Mouse (Mus musculus) activated CD4-positive, CD25-positive, alpha-beta regulatory T cell, adult 4 months (primary cell): ENCODE data around the gene Gm15293. TPM values are rescaled to one million over a fixed set of nuclear protein-coding genes. Genes with fewer than 3 reads are reported as not detected.
"Not testable (repeated sequence)": the region's sequence is repeated elsewhere in the genome, so short reads cannot be mapped to it uniquely, and the experiment has no call there.

Source experiments
- ATAC-seq: one replicate; pipeline ENCODE4 v1.8.0; 2017
- polyA plus RNA-seq, 2 experiments: library from polyadenylated mRNA; unstranded; fragments of 100-300 nt; shearing (Covaris generic); gene quantifications; one replicate each; pipeline ENCODE4 v1.2.1; 2017

The Gm15293 gene
- polyA plus RNA-seq: not detected

GRCm38 (mm10) chr8:21201261-21201660 lies at the start of gene Gm15293:
Gene Gm15293 (plus strand): TSS chr8:21201561.
- not testable (repeated sequence) for ATAC-seq

- ATAC-seq: not testable (repeated sequence)
Measured at GRCm38 (mm10) chr8:21161977-21162376, 39.4 kb upstream of the Gm15293 start, which contains the start of gene Defa22. Gene Defa22 (plus strand): TSS chr8:21162277.

- ATAC-seq: not testable (repeated sequence)
Measured at GRCm38 (mm10) chr8:21191314-21191713, 10.0 kb upstream of the Gm15293 start, which contains the start of gene Defa31. Gene Defa31 (plus strand): TSS chr8:21191614.

Other genes starting within 250 kb of the Gm15293 start
- gene Defa21, start 176.0 kb upstream of the Gm15293 start, polyA plus RNA-seq: not detected
- not detected for gene Defa23, start 146.5 kb upstream of the Gm15293 start, polyA plus RNA-seq
- gene Defa35, start 136.5 kb upstream of the Gm15293 start, polyA plus RNA-seq: not detected
- gene Defa25, start 117.1 kb upstream of the Gm15293 start, polyA plus RNA-seq: not detected
- not detected for gene Gm14851, start 105.5 kb upstream of the Gm15293 start, polyA plus RNA-seq
- gene Defa30, start 66.9 kb upstream of the Gm15293 start, polyA plus RNA-seq: not detected
- not detected for gene Defa22, start 39.3 kb upstream of the Gm15293 start, polyA plus RNA-seq
- not detected for gene Defa31, start 9.9 kb upstream of the Gm15293 start, polyA plus RNA-seq
- gene Gm15292, start 48.2 kb downstream of the Gm15293 start, polyA plus RNA-seq: not detected
- gene Defa27, start 114.0 kb downstream of the Gm15293 start, polyA plus RNA-seq: not detected
- not detected for gene Defa29, start 125.5 kb downstream of the Gm15293 start, polyA plus RNA-seq
- gene Defa2, start 177.0 kb downstream of the Gm15293 start, polyA plus RNA-seq: not detected
- not detected for gene Defa33, start 190.2 kb downstream of the Gm15293 start, polyA plus RNA-seq
- gene Defa36, start 225.8 kb downstream of the Gm15293 start, polyA plus RNA-seq: not detected